Mouse (Mus musculus) bone marrow, adult 2 months (tissue): ENCODE data around the gene Slit3.

ENCODE experiments used
- CTCF ChIP-seq: fragments of 200-500 bp; IDR thresholded peaks from 2 replicates; pipeline ENCODE4 v1.5.1; 2011; ENCODE audit warnings: low read length, control low read depth; ENCODE audit not compliant: control insufficient read depth, insufficient read depth
- POLR2A ChIP-seq: fragments of 200-500 bp; IDR thresholded peaks from 2 replicates; pipeline ENCODE4 v1.6.1; 2011; ENCODE audit warnings: low read depth, mild to moderate bottlenecking, control low read depth, low read length, borderline replicate concordance; ENCODE audit not compliant: control insufficient read depth

- no peak for TF ChIP-seq CTCF
- no peak for TF ChIP-seq POLR2A
Observed at GRCm38 (mm10) chr11:35362975-35363374, 242.0 kb downstream of the Slit3 start.
